Mouse (Mus musculus) MEL (cell line): Measurements from ENCODE around the gene Itgb1bp1.

ENCODE experiments used
- CHD1 ChIP-seq: IDR thresholded peaks from 2 replicates; pipeline ENCODE4 v1.6.1; 2012; ENCODE audit warnings: low read depth, mild to moderate bottlenecking, inconsistent platforms, low read length, improper control_type of control experiment
- CTCF ChIP-seq, 3 experiments: IDR thresholded peaks in 2 of 3; conservative IDR thresholded peaks in 1 of 3; 2 replicates each; pipeline ENCODE4 v1.5.1; 2011 to 2012; ENCODE audit warnings: low read length in 3 of 3, low read depth in 2 of 3, mild to moderate bottlenecking in 2 of 3, improper control_type of control experiment in 1 of 3, inconsistent platforms in 1 of 3, mixed read lengths in 1 of 3, moderate library complexity in 1 of 3; ENCODE audit not compliant: control insufficient read depth in 1 of 3, insufficient read depth in 1 of 3, poor library complexity in 1 of 3, severe bottlenecking in 1 of 3
- EP300 ChIP-seq, 2 experiments: IDR thresholded peaks; 2 replicates each; pipeline ENCODE4 v1.6.1; 2011; ENCODE audit warnings: improper control_type of control experiment in 2 of 2, low read length in 2 of 2, low read depth in 1 of 2, mild to moderate bottlenecking in 1 of 2
- ETS1 ChIP-seq: IDR thresholded peaks from 2 replicates; pipeline ENCODE4 v1.6.1; 2012; ENCODE audit warnings: low read depth, mild to moderate bottlenecking, inconsistent platforms, low read length, improper control_type of control experiment, moderate library complexity
- GABPA ChIP-seq: IDR thresholded peaks from 2 replicates; pipeline ENCODE4 v1.6.1; 2012; ENCODE audit warnings: low read depth, mild to moderate bottlenecking, inconsistent platforms, low read length, improper control_type of control experiment, moderate library complexity
- MAX ChIP-seq: IDR thresholded peaks from 2 replicates; pipeline ENCODE4 v1.6.1; 2011; ENCODE audit warnings: low read length, improper control_type of control experiment
- NRF1 ChIP-seq: IDR thresholded peaks from 2 replicates; pipeline ENCODE4 v1.6.1; 2014; ENCODE audit warnings: low read depth, mild to moderate bottlenecking, inconsistent platforms, low read length, improper control_type of control experiment, moderate library complexity; ENCODE audit not compliant: poor library complexity, insufficient read depth, severe bottlenecking
- POLR2A ChIP-seq, 2 experiments: IDR thresholded peaks; 2 replicates each; pipeline ENCODE4 v1.6.1; 2011 to 2012; ENCODE audit warnings: low read length in 2 of 2, mild to moderate bottlenecking in 2 of 2, control low read depth in 1 of 2, improper control_type of control experiment in 1 of 2, low read depth in 1 of 2, moderate library complexity in 1 of 2; ENCODE audit not compliant: control insufficient read depth in 1 of 2, insufficient read depth in 1 of 2, poor library complexity in 1 of 2
- POLR2AphosphoS2 ChIP-seq: IDR thresholded peaks from 2 replicates; pipeline ENCODE4 v1.6.1; 2011; ENCODE audit warnings: low read length, improper control_type of control experiment
- TBP ChIP-seq: IDR thresholded peaks from 2 replicates; pipeline ENCODE4 v1.8.0; 2011; ENCODE audit warnings: low read depth, low read length, improper control_type of control experiment
- TCF12 ChIP-seq: IDR thresholded peaks from 2 replicates; pipeline ENCODE4 v1.6.1; 2014; ENCODE audit warnings: low read depth, mild to moderate bottlenecking, inconsistent platforms, low read length, improper control_type of control experiment, moderate library complexity
- USF1 ChIP-seq: IDR thresholded peaks from 2 replicates; pipeline ENCODE4 v1.6.1; 2014; ENCODE audit warnings: low read depth, mild to moderate bottlenecking, inconsistent platforms, low read length, improper control_type of control experiment, moderate library complexity
- ZC3H11A ChIP-seq: IDR thresholded peaks from 2 replicates; pipeline ENCODE4 v1.6.1; 2012; ENCODE audit warnings: low read depth, mild to moderate bottlenecking, inconsistent platforms, low read length, improper control_type of control experiment

DNA sequence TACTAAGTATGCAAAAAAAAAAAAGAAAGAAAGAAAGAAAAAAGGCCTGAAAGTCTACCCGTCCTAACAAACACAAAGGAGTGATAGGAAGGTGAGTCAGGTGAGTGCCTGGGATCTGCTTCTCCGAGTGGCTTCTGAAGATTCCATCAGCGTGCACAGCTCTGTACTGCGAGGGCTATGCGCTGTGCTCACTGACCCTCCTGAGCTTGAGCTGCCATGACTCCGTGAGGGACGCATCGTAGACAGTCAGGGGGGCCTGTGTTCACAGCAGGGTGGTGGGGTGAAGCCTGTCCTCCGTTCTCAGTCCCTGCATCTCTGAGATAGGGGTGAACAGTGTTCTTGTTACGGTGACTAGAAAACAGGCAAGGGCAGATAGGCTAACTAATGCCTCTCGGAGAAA lies 12.8 kb upstream of the Itgb1bp1 start:
- no peak for TF ChIP-seq EP300 (IDR thresholded peaks at IDR 0.05; ENCODE audit: low read depth in 1 of 2, low read length in 2 of 2)
- TF ChIP-seq USF1 = no peak
- TF ChIP-seq GABPA = no peak
- TF ChIP-seq MAX = no peak
- no peak for TF ChIP-seq CTCF (IDR thresholded peaks at IDR 0.05 in 2 of 3, conservative IDR thresholded peaks at IDR 0.05 in 1 of 3; ENCODE audit: control insufficient read depth in 1 of 3, insufficient read depth in 1 of 3, low read depth in 2 of 3, low read length in 3 of 3, poor library complexity in 1 of 3, severe bottlenecking in 1 of 3)
- TF ChIP-seq CHD1 = no peak
- TF ChIP-seq POLR2A (IDR thresholded peaks at IDR 0.05; ENCODE audit: control insufficient read depth in 1 of 2, insufficient read depth in 1 of 2, low read depth in 1 of 2, low read length in 2 of 2, poor library complexity in 1 of 2) = no peak
- no peak for TF ChIP-seq TCF12
- TF ChIP-seq ZC3H11A = no peak
- TF ChIP-seq POLR2AphosphoS2 = no peak
- TF ChIP-seq ETS1 = no peak
- no peak for TF ChIP-seq TBP
- TF ChIP-seq NRF1 = no peak
